11 mouse cellular contexts compared by ENCODE assay signal in the genomic region with DNA sequence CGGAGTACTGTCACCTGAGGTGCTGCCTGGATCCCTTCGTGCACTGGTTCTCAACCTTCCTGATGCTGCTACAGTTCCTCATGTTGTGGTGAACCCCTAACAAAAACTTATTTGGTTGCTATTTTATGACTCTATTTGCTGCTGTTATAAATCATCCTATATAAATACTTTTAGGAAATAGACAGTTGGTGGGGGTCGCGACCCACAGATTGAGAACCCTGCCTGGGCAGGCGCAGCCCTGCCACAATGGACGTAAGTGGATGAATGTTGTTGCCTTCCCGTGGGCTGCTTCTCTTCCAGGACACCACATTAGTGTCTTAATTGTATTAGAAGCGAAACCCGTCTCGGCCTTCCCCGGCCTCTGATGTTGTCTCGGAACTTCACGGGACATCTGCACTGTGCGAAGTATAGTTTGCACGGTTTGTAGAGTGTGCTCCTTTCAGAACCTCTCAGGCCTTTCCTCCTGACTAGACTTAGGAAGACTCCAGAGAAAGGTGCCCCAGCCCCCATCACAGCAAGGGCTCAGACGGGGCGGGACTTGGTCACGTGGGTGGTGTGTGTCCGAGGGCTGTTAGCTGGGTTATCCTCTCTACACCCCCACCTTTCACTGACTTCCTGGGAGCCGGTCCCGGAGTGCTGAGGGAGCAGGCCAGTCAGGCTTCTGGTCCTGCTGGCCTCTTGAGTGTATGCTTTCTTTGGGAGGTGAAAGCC. TPM values are rescaled to one million over a fixed set of nuclear protein-coding genes. Genes with fewer than 3 reads are reported as not detected.
DNase-seq lines count a peak whose midpoint lies in the region; ATAC-seq and TF ChIP-seq lines count a peak whose summit lies in the region.
"Had no signal": no experiment of that assay in that cellular context is flagged by ENCODE, and none has a peak within 500 bp of the region (broad histone marks: within the 10 kb centered on the region; RNA-seq: fewer than 3 reads in every experiment).

No protein-coding gene starts in this region.

- no peaks in the 10 kb centered on the region for H3K9me3 ChIP-seq in hindbrain, postnatal 0 days (ENCODE audit: low read length)
- H3K9me3 ChIP-seq in hindbrain, embryonic 10.5 days, result no peaks in the 10 kb centered on the region
- H3K9me3 ChIP-seq in embryonic facial prominence, embryonic 10.5 days, result no peaks in the 10 kb centered on the region
- no peaks in the 10 kb centered on the region for H3K9me3 ChIP-seq in limb, embryonic 10.5 days (replicated peaks)
- no peaks in the 10 kb centered on the region for H3K9me3 ChIP-seq in stomach, embryonic 15.5 days
- H3K9me3 ChIP-seq: forebrain, embryonic 12.5 days; megakaryocyte, embryonic 14.5 days had no signal

- H3K4me3 ChIP-seq in hindbrain, postnatal 0 days (ENCODE audit: low read length), result no peak overlapping the region
- no peak overlapping the region for H3K4me3 ChIP-seq in hindbrain, embryonic 10.5 days
- H3K4me3 ChIP-seq in embryonic facial prominence, embryonic 10.5 days, result no peak overlapping the region
- no peak overlapping the region for H3K4me3 ChIP-seq in limb, embryonic 10.5 days
- no peak overlapping the region for H3K4me3 ChIP-seq in stomach, embryonic 15.5 days (replicated peaks)
- H3K4me3 ChIP-seq: forebrain, embryonic 12.5 days had no signal

- DNase-seq in hindbrain, postnatal 0 days (ENCODE audit: low spot score), result no peak
- no peak for DNase-seq in hindbrain, embryonic 10.5 days (ENCODE audit: low spot score)
- DNase-seq in embryonic facial prominence, embryonic 10.5 days (ENCODE audit: low spot score), result no peak
- no peak for DNase-seq in limb, embryonic 10.5 days (ENCODE audit: low spot score)
- DNase-seq in left cerebral cortex, postnatal 4 days, result no peak
- no peak for DNase-seq in adrenal gland, postnatal 25 days
- DNase-seq in cerebellum, postnatal 4 days (ENCODE audit: low spot score in 2 of 2), result no peak
- DNase-seq: cerebellum, postnatal 36 days had no signal

- 49% methylated on average over 21 of the region's 21 CpGs for WGBS in hindbrain, postnatal 0 days
- WGBS in hindbrain, embryonic 10.5 days, result 54% methylated on average over 21 of the region's 21 CpGs
- WGBS in embryonic facial prominence, embryonic 10.5 days, result 49% methylated on average over 21 of the region's 21 CpGs
- 47% methylated on average over 21 of the region's 21 CpGs for WGBS in limb, embryonic 10.5 days
- 38% methylated on average over 21 of the region's 21 CpGs for WGBS in stomach, embryonic 15.5 days

- no peak overlapping the region for H3K27ac ChIP-seq in hindbrain, postnatal 0 days
- no peak overlapping the region for H3K27ac ChIP-seq in hindbrain, embryonic 10.5 days
- H3K27ac ChIP-seq in embryonic facial prominence, embryonic 10.5 days (replicated peaks), result peak overlapping the region; percentile 88
- peak overlapping the region; percentile 92 for H3K27ac ChIP-seq in limb, embryonic 10.5 days
- 0 out of 2 replicates have a peak overlapping the region, but pooled peaks have one; percentile 2 for H3K27ac ChIP-seq in stomach, embryonic 15.5 days
- H3K27ac ChIP-seq: forebrain, embryonic 12.5 days had no signal

- peak; percentile 22; the same call in 1 of the 2 replicates for ATAC-seq in hindbrain, postnatal 0 days
- no peak for ATAC-seq in stomach, embryonic 15.5 days (ENCODE audit: insufficient read depth, low FRiP score, low read depth)

- TF ChIP-seq CTCF in hindbrain, postnatal 0 days (IDR thresholded peaks at IDR 0.05; ENCODE audit: low read depth), result no peak

- H3K36me3 ChIP-seq in hindbrain, postnatal 0 days (ENCODE audit: insufficient read depth, low read length), result no peaks in the 10 kb centered on the region
- no peaks in the 10 kb centered on the region for H3K36me3 ChIP-seq in hindbrain, embryonic 10.5 days
- no peaks in the 10 kb centered on the region for H3K36me3 ChIP-seq in embryonic facial prominence, embryonic 10.5 days (replicated peaks)
- H3K36me3 ChIP-seq in limb, embryonic 10.5 days, result no peaks in the 10 kb centered on the region
- no peaks in the 10 kb centered on the region for H3K36me3 ChIP-seq in stomach, embryonic 15.5 days
- H3K36me3 ChIP-seq: forebrain, embryonic 12.5 days had no signal

- intact Hi-C loops in left cerebral cortex, postnatal 4 days (cut with DNase I), result no loop called here

- no peaks in the 10 kb centered on the region for H3K27me3 ChIP-seq in hindbrain, postnatal 0 days (ENCODE audit: insufficient read depth, low read length)
- H3K27me3 ChIP-seq in hindbrain, embryonic 10.5 days (ENCODE audit: insufficient read depth, poor library complexity, severe bottlenecking), result peaks cover 8% of the 10 kb centered on the region
- H3K27me3 ChIP-seq in embryonic facial prominence, embryonic 10.5 days (replicated peaks; ENCODE audit: low read depth, poor library complexity, severe bottlenecking), result peaks cover 7% of the 10 kb centered on the region; the same call in 1 of the 2 replicates
- no peaks in the 10 kb centered on the region for H3K27me3 ChIP-seq in limb, embryonic 10.5 days (ENCODE audit: low read depth, poor library complexity, severe bottlenecking)
- no peaks in the 10 kb centered on the region for H3K27me3 ChIP-seq in stomach, embryonic 15.5 days (replicated peaks)
- H3K27me3 ChIP-seq: forebrain, embryonic 12.5 days had no signal

- no peak overlapping the region for H3K9ac ChIP-seq in hindbrain, postnatal 0 days (replicated peaks; ENCODE audit: low read length)
- no peak overlapping the region for H3K9ac ChIP-seq in stomach, embryonic 15.5 days
- H3K9ac ChIP-seq: forebrain, embryonic 12.5 days had no signal

- H3K4me2 ChIP-seq in hindbrain, postnatal 0 days (ENCODE audit: low read depth, low read length), result no peak overlapping the region
- H3K4me2 ChIP-seq in stomach, embryonic 15.5 days, result no peak overlapping the region
- H3K4me2 ChIP-seq: forebrain, embryonic 12.5 days had no signal

- H3K4me1 ChIP-seq in hindbrain, postnatal 0 days (ENCODE audit: insufficient read depth, low read length), result peaks cover 11% of the 10 kb centered on the region; the same call in 1 of the 2 replicates
- peaks cover 40% of the 10 kb centered on the region for H3K4me1 ChIP-seq in hindbrain, embryonic 10.5 days (replicated peaks)
- peaks cover 57% of the 10 kb centered on the region for H3K4me1 ChIP-seq in embryonic facial prominence, embryonic 10.5 days
- peaks cover 66% of the 10 kb centered on the region for H3K4me1 ChIP-seq in limb, embryonic 10.5 days
- H3K4me1 ChIP-seq in stomach, embryonic 15.5 days, result peaks cover 40% of the 10 kb centered on the region

RNA-seq across cellular contexts. Expression of a gene that starts 40.0 kb away (rescaled TPM):
- total RNA-seq in hindbrain, postnatal 0 days (2014; rRNA removed), result 37.5 and 47.1 TPM in 2 replicates
- polyA plus RNA-seq in hindbrain, postnatal 0 days (2015; fragmentation: Nextera tagmentation; extraction: Ambion mirVana), result 11.1 and 14.1 TPM in 2 replicates
- 2.3 and 2.7 TPM in 2 replicates for polyA plus RNA-seq in hindbrain, embryonic 10.5 days (2016; fragmentation: Nextera tagmentation; extraction: Ambion mirVana)
- 3.4 and 3.5 TPM in 2 replicates for polyA plus RNA-seq in embryonic facial prominence, embryonic 10.5 days (2016; fragmentation: Nextera tagmentation; extraction: Ambion mirVana)
- polyA plus RNA-seq in limb, embryonic 10.5 days (2016; fragmentation: Nextera tagmentation; extraction: Ambion mirVana), result 5.7 and 5.8 TPM in 2 replicates
- polyA plus RNA-seq in stomach, embryonic 15.5 days (2015; fragmentation: Nextera tagmentation; extraction: Ambion mirVana), result 10.2 and 10.5 TPM in 2 replicates
- 100 to 1,000 TPM; 146 to 147 TPM for total RNA-seq in left cerebral cortex, postnatal 4 days (2021)
- total RNA-seq in adrenal gland, postnatal 25 days (2021), result 61.3 and 81.5 TPM in 2 replicates

Comparison
In these comparisons a context has a peak if more than half of its experiments do, and no peak if none do; other contexts are left out.
1. H3K27ac ChIP-seq: peak in embryonic facial prominence, embryonic 10.5 days (single experiment), limb, embryonic 10.5 days (single experiment) and stomach, embryonic 15.5 days (single experiment); none in hindbrain, postnatal 0 days (single experiment) and hindbrain, embryonic 10.5 days (single experiment).